Mouse (Mus musculus): Measurements from ENCODE around the gene Iqschfp. TPM values are rescaled to one million over a fixed set of nuclear protein-coding genes. Genes with fewer than 3 reads are reported as not detected.

Gene Iqschfp
- total and polyA plus RNA-seq, 2 experiments from 2014 or later = not detected

DNA sequence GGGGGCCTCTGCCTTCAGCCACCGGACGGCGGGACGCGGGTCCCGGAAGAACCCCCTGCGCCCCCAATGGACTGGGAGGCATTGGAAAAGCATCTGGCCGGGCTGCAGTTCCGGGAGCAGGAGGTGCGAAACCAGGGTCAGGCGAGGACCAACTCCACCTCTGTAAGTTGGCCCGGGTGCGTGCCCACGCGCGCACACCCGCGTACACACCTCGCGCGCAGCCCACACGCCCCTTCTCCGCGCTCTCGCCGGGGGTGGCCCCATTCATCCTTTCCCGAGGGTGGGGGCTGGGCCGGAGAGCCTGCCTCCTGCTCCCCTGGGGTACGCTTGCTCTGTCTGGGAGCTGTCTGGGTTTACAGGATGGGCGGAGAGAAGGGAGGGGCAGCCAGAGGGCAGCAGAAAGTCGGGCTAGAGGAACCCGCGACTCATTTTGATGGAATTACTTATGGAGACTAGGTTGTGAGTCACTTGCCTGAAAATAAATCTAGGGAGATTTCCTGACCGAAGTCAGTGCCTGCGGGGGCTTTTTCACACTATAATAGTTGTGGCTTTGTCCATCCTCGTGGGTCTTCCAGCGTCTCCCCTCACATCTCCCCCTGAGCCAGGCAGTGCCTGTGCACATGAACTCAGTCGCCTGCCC is 603.2 kb downstream of the Iqschfp start:
- no peaks in the 10 kb centered on the region; the same call in 1 of the 2 replicates for H3K36me3 ChIP-seq (replicated peaks; ENCODE audit: control insufficient read depth, insufficient read depth, low read length)
- H3K4me2 ChIP-seq (ENCODE audit: low read depth, low read length) = peak overlapping the region; percentile 90
- peak overlapping the region; percentile 90 for H3K9ac ChIP-seq (replicated peaks; ENCODE audit: low read depth, low read length)
- TF ChIP-seq EP300 (IDR thresholded peaks at IDR 0.05; ENCODE audit: low read depth) = no peak
- peak; percentile 21 for TF ChIP-seq CTCF (IDR thresholded peaks at IDR 0.05; ENCODE audit: low read depth)
- DNase-seq (ENCODE audit: low spot score) (peak; percentile 71), ATAC-seq (ENCODE audit: insufficient read depth, low read depth) (peak; percentile 21; the same call in 1 of the 2 replicates)
- peak overlapping the region; percentile 100 for H3K27ac ChIP-seq (ENCODE audit: low read depth)
- peaks cover 32% of the 10 kb centered on the region for H3K4me1 ChIP-seq (ENCODE audit: control insufficient read depth, insufficient read depth)
- H3K27me3 ChIP-seq (ENCODE audit: control insufficient read depth, insufficient read depth, low read length) = no peaks in the 10 kb centered on the region
- under 1% methylated on average over 38 of the region's 38 CpGs for WGBS
- H3K9me3 ChIP-seq (replicated peaks; ENCODE audit: control insufficient read depth, low read length) = no peaks in the 10 kb centered on the region
- H3K4me3 ChIP-seq (ENCODE audit: low read depth, low read length) = peak overlapping the region; percentile 89

DNA sequence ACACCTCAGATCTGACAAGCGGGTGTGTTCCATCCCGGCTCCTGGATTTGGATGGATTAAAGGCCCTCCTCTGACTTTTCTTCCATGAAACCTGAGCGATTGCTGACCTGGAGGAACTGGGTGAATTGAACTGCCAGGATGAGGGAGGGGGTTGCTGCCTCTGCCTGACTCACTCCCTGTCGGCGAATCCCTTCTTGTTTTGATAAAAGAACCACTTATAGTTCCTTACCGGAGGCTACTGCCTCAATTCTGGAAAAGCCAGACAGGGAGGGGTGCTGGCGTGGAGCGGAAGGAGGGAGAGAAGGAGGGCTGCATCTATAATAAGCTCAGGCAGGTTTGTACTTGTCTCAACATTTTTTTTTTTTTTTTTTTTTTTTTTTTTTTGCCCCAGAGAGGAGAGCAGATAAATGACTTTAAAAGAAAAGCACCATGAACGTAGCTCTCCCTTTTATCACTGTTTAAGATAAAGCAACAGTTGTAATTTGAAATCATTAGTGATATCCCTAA is 603.8 kb downstream of the Iqschfp start:
- DNase-seq (ENCODE audit: low spot score) (peak; percentile 57), ATAC-seq (ENCODE audit: insufficient read depth, low read depth) (no peak)
- 3% methylated on average over 9 of the region's 9 CpGs for WGBS
- H3K27ac ChIP-seq (ENCODE audit: low read depth) = peak overlapping the region; percentile 100
- peak overlapping the region; percentile 90 for H3K4me2 ChIP-seq (ENCODE audit: low read depth, low read length)
- H3K9me3 ChIP-seq (replicated peaks; ENCODE audit: control insufficient read depth, low read length) = no peaks in the 10 kb centered on the region
- TF ChIP-seq EP300 (IDR thresholded peaks at IDR 0.05; ENCODE audit: low read depth) = no peak
- TF ChIP-seq CTCF (IDR thresholded peaks at IDR 0.05; ENCODE audit: low read depth) = no peak
- H3K27me3 ChIP-seq (ENCODE audit: control insufficient read depth, insufficient read depth, low read length) = no peaks in the 10 kb centered on the region
- peak overlapping the region; percentile 89 for H3K4me3 ChIP-seq (ENCODE audit: low read depth, low read length)
- peaks cover 33% of the 10 kb centered on the region for H3K4me1 ChIP-seq (ENCODE audit: control insufficient read depth, insufficient read depth)
- H3K9ac ChIP-seq (replicated peaks; ENCODE audit: low read depth, low read length) = peak overlapping the region; percentile 90
- H3K36me3 ChIP-seq (replicated peaks; ENCODE audit: control insufficient read depth, insufficient read depth, low read length) = no peaks in the 10 kb centered on the region; the same call in 1 of the 2 replicates

DNA sequence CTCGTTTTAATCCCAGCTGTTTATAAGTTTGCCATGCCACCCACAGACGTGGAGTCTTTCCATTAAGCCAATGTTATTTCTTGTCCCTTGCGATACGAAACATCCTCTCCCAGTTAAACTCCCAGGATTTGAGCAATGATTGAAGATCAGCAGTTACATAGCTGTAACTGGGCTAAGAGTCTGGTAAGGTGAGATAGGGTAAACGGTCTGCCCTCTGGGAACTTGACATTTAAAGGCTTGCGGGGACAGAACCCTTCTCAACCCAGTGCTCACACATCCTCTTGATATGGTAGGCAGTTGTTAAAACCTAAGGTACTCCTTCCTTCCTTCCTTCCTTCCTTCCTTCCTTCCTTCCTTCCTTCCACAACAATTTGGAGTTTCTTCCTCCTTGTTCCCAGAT is 604.5 kb downstream of the Iqschfp start:
- Histone ChIP-seq H3K27me3 (ENCODE audit: control insufficient read depth, insufficient read depth, low read length) (no peaks in the 10 kb centered on the region), H3K9ac (replicated peaks; ENCODE audit: low read depth, low read length) (peak overlapping the region; percentile 90; the same call in 1 of the 2 replicates), H3K4me2 (ENCODE audit: low read depth, low read length) (peak overlapping the region; percentile 90), H3K36me3 (replicated peaks; ENCODE audit: control insufficient read depth, insufficient read depth, low read length) (no peaks in the 10 kb centered on the region; the same call in 1 of the 2 replicates), H3K4me3 (ENCODE audit: low read depth, low read length) (peak overlapping the region; percentile 89), H3K4me1 (ENCODE audit: control insufficient read depth, insufficient read depth) (peaks cover 35% of the 10 kb centered on the region), H3K27ac (ENCODE audit: low read depth) (peak overlapping the region; percentile 100), H3K9me3 (replicated peaks; ENCODE audit: control insufficient read depth, low read length) (no peaks in the 10 kb centered on the region)
- DNase-seq (ENCODE audit: low spot score) (no peak), ATAC-seq (ENCODE audit: insufficient read depth, low read depth) (no peak)
- no peak for TF ChIP-seq CTCF (IDR thresholded peaks at IDR 0.05; ENCODE audit: low read depth)
- no peak for TF ChIP-seq EP300 (IDR thresholded peaks at IDR 0.05; ENCODE audit: low read depth)
- 38% methylated on average over 6 of the region's 6 CpGs for WGBS

DNA sequence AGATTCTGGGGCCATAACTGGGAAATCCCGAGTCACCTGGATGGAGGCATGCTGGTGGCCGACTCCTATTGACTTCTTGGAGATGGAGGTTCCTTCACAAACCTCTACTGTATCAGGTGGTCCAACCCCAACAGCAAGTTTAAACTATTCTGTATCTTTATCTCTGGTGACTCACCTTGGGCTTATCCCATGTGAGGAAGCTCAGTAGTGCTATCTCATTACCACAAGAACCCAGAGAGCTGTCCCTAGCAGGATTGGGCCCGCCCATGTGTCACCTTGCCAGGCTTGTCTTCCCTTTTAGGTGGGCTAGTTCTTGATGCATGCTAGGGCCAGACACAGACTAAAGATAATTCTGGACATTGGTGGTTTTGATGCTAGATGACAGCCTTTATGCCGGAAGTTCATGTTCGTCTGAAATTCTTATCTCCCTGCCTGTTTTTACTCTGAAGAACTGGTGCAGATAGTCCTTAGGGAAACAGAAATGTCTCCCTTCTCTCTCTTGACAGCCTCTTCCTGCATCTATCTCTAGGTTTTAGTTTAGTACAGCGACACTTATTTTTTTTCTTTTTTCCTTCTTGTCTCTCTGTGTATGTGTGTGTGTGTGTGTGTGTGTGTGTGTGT is 607.6 kb downstream of the Iqschfp start:
- Histone ChIP-seq H3K27ac (ENCODE audit: low read depth) (no peak overlapping the region), H3K4me3 (ENCODE audit: low read depth, low read length) (no peak overlapping the region), H3K36me3 (replicated peaks; ENCODE audit: control insufficient read depth, insufficient read depth, low read length) (no peaks in the 10 kb centered on the region), H3K4me2 (ENCODE audit: low read depth, low read length) (no peak overlapping the region), H3K9me3 (replicated peaks; ENCODE audit: control insufficient read depth, low read length) (no peaks in the 10 kb centered on the region), H3K9ac (replicated peaks; ENCODE audit: low read depth, low read length) (no peak overlapping the region), H3K4me1 (ENCODE audit: control insufficient read depth, insufficient read depth) (peaks cover 37% of the 10 kb centered on the region), H3K27me3 (ENCODE audit: control insufficient read depth, insufficient read depth, low read length) (no peaks in the 10 kb centered on the region)
- TF ChIP-seq CTCF (IDR thresholded peaks at IDR 0.05; ENCODE audit: low read depth) = no peak
- no peak for TF ChIP-seq EP300 (IDR thresholded peaks at IDR 0.05; ENCODE audit: low read depth)
- ATAC-seq (ENCODE audit: insufficient read depth, low read depth) (no peak), DNase-seq (ENCODE audit: low spot score) (no peak)
- 52% methylated on average over 6 of the region's 6 CpGs for WGBS

DNA sequence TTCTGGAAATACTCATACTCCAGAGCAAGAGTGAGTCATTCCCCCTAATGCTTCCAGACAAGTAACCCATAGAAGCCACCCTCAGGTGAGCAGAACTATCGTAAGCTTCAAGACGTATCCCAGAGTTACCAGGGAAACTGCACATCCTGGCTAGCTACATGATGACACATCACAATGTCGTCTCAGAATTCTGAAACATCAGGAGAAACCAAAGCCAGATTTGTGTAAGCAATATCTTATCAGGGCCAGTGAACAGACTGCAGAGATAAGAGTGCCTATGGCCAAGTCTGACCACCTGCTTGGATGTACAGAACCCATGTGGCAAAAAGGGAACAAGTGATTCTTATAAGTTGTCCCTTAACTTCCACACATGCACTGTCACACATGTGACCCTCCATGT is 612.8 kb downstream of the Iqschfp start:
- Histone ChIP-seq H3K27ac (ENCODE audit: low read depth) (no peak overlapping the region), H3K36me3 (replicated peaks; ENCODE audit: control insufficient read depth, insufficient read depth, low read length) (no peaks in the 10 kb centered on the region), H3K27me3 (ENCODE audit: control insufficient read depth, insufficient read depth, low read length) (no peaks in the 10 kb centered on the region), H3K9ac (replicated peaks; ENCODE audit: low read depth, low read length) (no peak overlapping the region), H3K9me3 (replicated peaks; ENCODE audit: control insufficient read depth, low read length) (no peaks in the 10 kb centered on the region), H3K4me3 (ENCODE audit: low read depth, low read length) (no peak overlapping the region), H3K4me1 (ENCODE audit: control insufficient read depth, insufficient read depth) (peaks cover 34% of the 10 kb centered on the region), H3K4me2 (ENCODE audit: low read depth, low read length) (no peak overlapping the region)
- DNase-seq (ENCODE audit: low spot score) = no peak
- TF ChIP-seq EP300 (IDR thresholded peaks at IDR 0.05; ENCODE audit: low read depth) (no peak), CTCF (IDR thresholded peaks at IDR 0.05; ENCODE audit: low read depth) (no peak)
- WGBS = 65% methylated on average over 3 of the region's 3 CpGs
- no peak for ATAC-seq (ENCODE audit: insufficient read depth, low read depth)
